Mouse (Mus musculus): ENCODE measurements around the gene Atrn.

GRCm38 (mm10) chr2:131044354-131044852 is 138.1 kb downstream of the Atrn start:
- no peak for TF ChIP-seq EP300 (IDR thresholded peaks at IDR 0.05)
- TF ChIP-seq CTCF (IDR thresholded peaks at IDR 0.05): peak; percentile 49
